Mouse (Mus musculus) kidney, postnatal 14 days (tissue): ENCODE measurements at regions not wholly inside any gene's neighbourhood (a gene's known extent, or its start where the extent isn't known, plus 50 kb on each side); places are given as distances from the start of the nearest gene placed in this dataset.
A peak's percentile ranks its signal among the peaks of the same experiment; 100 is the strongest.
"Not testable (repeated sequence)": the region's sequence is repeated elsewhere in the genome, so short reads cannot be mapped to it uniquely, and the experiment has no call there.

Experiments used
- DNase-seq: peaks from one replicate; pipeline ENCODE4 v3.0.0; 2022; ENCODE audit warnings: mixed read lengths

DNA sequence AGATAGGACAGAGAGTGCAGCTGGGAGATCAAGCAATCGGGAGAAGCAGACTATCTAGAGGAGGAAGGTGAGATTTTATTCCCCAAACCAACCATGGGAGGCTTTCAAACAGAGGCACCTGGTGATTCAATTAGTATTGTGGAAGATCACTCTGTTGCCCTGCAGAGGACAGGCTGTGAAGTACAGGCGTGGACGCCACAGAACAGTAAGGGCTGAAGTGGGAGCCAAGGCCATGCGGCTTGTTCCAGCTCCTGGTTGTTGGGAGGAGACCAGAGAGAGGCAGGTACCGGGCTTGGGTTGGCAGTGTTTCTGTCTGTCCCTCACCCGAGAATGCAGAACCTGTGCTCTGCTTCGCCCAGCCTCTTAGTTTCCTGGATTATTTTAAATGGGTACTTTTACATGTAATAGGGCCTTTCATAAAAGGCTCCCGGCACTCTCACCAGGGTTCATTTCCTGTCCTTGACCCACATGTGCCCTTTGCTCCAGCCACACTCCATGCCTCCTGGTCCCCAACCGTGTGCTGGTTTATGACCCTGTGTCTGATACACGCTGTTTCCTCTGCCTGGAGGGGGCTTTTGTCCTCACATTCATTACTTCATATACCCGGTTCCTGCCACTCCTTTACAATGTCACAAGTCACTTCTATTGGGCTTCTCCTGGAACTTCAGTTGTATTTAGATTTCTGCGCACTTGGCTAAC, 58.3 kb downstream of the Vcpkmt start:
- DNase-seq: no peak

DNA sequence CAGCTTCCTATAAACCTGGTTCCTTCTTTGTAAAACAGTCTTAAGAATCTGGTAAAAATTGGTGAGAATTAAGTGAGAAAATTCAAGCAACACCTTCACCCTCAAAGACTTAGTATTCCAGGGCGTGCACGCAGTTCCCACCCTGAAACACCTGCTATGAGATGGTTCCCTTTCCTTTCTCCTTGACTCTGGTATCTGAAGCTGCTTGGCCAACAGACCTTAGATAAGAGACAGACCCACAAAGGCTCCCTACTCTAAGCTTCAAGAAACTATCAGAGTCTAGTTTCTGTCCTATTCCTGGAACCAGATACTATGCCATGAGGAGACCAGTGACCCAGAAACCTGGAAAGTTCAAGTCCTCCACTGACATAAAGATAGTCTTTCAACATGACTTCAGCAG, 63.0 kb downstream of the Vcpkmt start:
- DNase-seq: no peak

DNA sequence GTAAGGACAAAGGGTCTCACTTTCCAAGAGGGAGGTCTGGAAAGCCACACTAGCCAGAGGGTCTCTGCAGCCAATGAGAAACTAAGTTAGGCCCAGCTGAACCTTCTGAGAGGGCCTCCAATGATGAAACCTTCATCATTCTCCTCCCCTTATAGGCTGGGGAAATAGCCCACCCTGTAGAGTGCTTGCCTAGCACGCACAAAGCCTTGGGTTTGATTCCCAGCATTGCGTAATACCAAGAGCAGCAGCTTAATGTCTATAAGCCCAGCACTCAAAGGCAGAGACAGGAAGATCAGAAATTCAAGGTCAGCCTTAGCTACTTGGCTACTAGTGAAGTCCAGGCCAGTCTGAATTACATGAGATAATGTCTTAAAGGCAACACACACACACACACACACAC, 63.8 kb downstream of the Vcpkmt start:
- DNase-seq: no peak

DNA sequence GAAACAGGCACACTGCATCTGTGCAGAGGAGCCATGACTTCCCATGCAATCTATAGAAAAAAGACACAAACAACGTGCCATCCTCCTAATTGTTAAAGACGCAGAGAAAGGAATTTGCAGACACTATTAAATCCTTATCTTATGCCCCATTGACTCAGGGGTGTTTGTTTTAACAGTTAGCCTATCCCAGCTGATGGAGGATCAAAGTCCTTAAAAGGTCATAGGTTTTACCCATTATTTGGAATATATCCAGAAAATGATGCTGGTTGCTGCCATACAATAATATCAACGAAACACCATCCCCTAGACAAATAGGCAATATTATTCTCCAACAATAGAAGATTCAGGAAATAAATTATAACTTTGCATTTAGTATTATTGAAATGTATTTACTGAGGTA, 65.2 kb downstream of the Vcpkmt start:
- DNase-seq: no peak

DNA sequence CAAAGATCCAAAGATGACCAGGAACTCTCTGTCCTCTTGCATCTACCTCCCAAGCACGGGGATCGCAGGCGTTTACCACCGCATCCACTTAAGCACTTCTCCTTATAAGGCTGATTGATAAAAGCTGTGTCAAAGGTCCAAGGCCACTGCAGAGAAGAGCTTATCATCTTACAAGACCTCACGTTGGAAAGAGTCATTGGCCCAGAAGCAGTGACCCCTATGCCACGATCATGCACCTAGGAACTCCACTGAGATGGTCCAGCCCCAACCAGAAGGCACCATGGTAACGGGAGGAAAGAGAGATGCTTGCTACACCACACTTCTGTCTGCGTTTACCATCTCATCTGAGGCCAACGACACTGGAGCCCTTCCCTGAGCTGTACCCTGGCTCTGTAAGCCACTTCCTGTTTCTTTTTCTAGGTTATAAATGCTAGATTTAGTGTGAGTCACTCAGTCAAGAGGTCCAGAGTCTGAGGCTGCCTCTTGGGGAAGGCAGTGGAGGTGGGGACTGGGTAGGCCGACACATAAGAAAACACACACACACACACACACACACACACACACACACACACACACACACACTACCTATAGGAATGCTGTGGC, 66.4 kb downstream of the Vcpkmt start:
- no peak for DNase-seq

DNA sequence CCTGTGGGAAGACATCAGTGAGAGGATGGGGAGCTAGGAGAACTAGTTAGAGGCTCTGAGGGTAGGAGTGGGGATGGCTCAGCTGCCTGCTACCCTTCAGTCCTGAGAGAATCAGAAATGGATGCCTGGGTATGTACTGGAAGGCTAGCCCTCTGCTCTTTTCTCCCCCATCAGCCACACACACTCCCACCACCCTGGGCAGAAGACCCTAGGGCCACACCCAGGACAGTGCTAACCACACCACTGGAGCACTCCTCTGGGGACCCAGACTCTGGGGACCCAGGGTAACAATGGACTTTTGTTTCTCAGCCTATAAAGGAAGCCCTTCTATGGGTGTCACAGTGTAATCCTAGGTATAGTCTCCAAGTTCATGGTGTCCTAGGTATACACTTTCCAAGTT, 67.0 kb downstream of the Vcpkmt start:
- no peak for DNase-seq

DNA sequence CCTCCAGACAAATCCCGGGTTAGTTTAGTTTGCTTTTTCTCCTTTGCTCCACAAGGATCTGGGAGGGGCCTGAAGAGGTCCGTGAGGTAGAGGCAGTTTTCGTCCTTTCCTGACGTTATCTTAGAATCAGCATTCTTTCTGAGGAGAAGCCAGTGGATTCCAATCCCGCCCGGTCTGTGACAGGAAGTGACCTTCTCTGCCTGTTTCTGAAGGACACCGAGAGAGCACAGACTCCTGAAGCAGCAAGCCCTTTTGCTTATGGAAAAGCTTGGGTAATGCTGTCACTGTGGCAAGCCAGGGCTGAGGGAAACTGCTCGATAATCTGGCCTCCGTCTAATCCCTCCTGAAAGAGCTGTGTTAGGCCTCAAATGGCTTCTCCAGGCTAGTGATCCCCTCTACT, 67.7 kb downstream of the Vcpkmt start:
- peak; percentile 41 for DNase-seq

DNA sequence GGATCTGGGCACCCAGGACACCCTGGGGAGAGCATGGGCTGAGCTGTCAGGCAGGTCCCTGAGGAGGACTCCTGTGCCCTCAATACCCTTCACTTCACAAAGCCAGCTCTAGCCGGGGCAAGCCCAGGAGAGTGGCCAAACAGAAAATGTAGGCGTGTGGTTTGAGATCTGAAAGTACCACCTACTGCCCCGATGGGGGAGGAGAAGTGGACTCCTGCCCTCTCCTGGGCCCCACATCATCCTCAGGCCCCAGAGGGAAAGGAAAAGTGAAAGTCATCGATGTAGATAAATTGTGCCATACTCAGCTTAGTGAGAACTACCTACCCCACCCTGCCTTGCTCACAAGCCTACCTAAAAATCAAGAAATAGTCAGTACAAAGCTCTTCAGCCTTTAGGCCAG, 69.7 kb downstream of the Vcpkmt start:
- peak; percentile 79 for DNase-seq

DNA sequence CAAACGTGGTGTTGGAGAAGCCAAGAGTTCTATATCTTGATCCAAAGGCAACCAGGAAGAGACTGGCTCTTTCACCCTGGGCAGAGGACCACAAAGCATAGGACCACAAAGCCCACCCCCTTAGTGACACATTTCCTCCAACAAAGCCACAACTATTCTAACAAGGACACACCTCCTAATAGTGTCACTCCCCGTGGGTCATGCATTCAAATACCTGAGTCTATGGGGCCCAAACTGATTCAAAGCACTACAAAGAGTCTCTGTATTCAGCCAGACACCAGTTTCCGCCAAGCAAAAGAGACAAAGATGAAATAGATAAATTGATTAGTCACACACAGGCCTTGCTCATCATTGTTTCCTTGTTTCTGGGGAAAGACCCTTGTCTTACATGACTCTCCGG, 72.1 kb downstream of the Vcpkmt start:
- no peak for DNase-seq

DNA sequence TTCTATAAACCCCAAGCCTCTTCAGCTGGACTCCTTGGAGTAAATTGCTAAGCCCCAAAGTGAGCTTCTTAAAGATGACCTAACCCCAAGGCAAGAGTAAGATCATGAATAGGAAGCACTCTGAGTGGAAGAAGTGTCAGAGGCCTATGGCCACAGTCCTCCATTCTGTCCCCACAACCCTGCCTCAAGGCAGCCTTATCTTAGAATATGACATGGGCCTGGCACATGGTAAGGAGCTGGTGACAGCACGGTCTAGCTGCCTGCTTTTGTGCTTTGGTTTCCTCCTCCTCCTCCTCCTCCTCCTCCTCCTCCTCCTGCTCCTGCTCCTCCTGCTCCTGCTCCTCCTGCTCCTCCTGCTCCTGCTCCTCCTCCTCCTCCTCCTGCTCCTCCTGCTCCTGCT, 73.6 kb downstream of the Vcpkmt start:
- DNase-seq: not testable (repeated sequence)

DNA sequence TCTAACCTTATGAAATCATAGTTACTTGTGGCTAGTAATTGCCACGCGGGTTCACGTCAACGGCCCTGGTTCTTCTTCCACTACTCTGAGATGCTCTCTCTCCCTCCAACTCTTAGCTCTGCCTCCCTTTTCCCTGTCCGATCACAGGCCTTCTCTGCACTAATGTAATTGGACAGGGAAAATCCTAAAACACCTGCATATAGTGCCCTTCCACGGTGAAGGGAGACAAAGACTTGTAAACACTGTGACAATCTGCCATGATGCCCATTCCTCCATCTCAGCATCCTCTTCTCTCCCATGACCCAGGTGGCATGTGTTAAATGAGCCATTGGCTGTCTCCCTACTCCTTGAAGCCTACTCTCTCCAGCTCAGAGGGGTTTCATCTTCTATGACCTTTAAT, 74.9 kb downstream of the Vcpkmt start:
- no peak for DNase-seq

DNA sequence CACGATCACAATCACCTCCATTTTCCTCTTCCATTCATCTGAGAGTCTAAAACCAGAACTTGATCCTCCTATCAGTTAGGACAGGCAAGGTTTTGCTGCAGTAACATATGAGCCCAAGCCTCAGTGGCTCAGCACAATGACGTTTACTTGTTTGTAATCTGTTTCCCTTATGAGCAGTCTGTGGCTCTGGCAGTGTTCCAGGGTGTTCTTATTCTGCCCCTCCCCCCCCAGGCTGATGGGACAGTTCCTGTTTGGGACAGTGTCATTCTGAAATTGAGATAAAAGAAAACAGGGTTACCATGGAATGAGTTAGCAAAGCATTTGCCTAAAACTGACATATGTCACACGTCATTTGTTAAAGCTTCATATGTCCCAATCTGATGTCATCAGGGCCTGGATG, 75.5 kb downstream of the Vcpkmt start:
- DNase-seq: no peak

DNA sequence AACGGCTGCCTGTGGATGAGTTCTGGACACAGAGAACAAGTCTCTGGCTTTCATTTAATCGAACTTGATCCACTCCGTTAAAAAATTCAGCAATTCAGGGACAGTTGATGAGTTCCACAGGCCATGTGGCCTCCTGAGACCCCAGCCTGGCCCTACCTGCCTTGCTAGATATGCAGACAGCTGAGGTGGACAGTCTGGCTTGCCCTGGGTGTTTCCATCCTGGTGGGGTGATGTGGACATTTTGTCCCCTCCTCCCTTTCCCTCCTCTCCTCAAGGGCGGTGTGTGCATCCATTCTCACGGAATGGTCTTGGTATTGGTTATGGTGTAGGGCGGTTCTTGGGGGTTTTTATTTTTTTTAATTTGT, 80.1 kb downstream of the Vcpkmt start:
- DNase-seq: no peak

DNA sequence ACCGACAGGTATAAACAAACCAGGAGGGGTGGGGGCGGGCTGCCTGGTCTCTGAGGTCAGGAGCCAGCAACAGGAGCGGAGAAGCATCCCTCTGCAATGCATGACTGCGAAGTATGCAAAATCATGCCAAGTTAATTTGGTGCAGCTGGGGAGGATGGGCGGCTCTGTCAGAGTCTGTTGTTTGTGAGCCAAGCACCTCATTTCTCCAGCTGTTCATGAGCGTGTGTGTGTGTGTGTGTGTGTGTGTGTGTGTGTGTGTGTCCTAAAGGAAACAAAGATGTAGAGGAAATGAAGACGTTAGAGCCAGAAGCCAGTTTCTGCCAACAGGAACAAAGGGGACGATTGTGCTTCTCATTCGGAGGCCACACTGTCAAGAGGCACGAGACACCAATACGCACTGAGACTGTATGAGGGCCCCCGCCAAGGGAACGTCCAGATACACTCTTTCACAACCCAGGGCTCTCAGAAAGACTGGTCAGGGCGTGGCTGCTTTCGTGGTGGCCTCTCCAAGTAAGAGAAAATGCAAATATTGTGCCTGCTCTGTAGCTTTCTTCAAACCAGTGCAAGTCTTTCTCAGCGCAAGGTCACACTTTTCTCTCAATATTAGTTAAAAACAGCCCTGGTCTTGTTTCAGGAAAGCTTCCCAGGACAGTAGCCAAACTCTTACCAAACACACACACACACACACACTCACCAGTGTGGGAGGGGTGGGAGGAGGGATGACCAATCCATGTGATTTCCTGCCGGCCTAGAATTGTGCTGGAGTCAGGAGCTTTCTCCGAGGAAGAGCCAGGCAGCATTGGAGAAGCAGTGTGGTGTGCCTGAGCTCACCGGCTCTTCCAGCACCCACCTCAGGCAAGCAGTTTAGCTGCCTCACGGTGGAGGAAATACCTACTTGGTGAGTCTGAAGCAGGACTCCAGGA, 80.8 kb downstream of the Vcpkmt start:
- DNase-seq: peak; percentile 89

DNA sequence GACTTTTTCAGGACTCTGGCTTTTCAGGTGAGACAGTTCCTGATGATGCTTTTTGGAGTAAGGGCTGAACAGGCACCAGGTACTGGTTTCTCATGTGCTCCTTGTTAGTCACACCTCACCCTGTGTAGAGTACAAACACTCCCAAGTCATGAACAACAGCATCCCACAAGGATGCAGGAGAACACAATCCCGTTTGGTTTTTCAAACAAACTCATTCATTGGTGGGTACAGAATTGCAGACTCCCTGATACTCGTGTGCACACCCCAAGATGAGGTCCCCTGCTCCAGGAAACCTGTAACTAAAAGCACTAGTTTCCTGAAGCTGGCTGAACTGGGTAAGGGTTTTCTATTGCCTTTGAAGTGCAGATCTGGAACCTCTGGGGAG, 81.5 kb downstream of the Vcpkmt start:
- DNase-seq: no peak

DNA sequence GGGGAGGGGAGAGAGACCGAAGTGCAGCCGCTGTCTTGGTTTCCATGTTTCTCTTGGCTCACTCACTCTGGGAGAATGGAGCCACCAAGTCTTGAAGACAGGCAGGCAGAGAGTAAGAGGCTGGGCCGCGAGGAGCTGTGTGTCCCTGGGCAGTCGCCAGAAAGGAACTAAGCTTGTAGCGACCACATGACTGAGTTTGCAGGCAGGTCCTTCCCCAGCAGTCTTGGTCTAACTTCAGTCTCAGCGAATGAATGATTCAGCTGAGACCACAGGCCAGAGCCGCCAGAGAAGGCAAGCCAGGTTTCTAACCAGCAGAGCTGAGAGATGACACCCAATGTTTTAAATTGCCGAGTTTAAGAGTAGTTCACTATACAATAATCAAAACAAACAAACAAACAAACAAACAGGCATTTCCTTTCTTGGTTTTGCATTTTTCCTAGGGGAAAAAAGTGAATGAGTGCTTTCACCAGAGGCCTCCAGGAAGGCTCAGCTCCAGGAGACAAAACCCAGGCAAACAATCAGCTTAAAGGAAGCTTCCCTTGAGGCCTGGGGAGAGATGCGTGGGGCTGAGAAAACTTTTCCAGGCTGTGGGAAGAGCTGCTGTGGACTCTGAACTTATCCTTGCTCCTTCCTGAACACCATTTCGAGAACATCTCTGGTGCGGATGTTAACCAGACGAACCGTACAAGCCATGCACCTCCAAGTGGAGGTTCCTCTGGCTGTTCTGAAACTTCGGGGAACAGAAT, 82.1 kb downstream of the Vcpkmt start:
- DNase-seq: peak; percentile 69

DNA sequence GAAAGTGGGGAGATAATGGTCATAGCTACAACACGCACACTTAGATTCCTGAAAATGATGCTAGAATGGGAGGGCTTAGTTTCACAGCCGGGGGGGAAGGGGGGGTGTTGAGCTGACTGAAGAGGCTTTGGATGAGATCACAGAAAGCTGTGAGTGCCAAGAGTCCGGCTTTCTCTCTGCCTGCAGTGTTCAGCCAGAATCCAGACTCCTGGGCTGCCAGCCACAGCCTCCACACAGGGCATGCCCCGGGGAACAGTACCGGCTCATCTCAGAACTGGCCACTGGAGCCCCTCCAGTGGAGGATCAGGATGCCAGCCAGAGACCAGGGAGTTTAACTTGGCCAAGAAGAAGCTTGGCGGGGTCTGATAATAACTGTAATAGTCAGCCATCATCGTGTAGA, 85.7 kb downstream of the Vcpkmt start:
- peak; percentile 43 for DNase-seq

DNA sequence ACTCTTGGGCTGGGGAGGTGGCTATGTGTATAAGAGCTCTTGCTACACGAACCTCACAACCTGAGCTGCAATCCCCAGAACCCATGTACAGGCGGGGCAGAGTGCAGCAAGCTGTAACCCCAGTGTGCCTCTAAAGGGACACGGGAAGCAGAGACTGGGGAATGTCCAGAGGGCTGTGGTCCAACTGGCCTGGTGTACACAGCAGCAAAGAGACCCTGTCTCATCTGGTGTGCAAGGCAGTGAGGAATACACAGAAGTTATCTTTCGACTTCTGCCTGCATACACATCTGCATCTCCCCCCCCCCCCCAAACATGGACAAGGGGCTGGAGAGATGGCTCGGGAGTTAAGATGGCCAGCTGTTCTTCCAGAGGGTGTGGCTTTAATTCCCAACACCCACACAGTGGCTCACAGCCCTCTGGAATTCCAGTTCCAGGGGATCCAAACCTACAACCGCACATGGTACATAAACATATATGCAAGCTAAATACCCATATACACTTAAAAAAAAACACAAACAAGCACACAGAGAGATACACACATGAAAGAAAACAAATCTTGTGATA, 86.4 kb downstream of the Vcpkmt start:
- no peak for DNase-seq

DNA sequence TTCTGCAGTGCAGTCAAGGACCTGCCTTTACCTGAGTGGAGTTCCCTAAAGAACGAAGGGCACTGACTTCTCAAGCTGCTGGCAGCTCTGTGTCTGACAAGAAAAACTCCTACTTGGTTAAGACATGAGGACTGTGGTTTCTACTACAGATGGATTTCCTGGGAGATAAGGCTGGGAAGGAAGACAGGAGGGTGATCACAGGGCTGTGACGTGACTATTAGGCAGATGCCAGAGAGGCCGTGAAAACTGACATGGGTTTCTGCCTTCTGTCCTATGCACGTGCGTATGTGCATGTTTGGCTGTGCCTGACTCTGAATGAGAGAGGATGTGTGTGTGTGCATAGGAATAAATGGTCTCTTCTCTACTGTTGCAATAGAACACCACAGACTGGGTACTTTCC, 87.1 kb downstream of the Vcpkmt start:
- no peak for DNase-seq

DNA sequence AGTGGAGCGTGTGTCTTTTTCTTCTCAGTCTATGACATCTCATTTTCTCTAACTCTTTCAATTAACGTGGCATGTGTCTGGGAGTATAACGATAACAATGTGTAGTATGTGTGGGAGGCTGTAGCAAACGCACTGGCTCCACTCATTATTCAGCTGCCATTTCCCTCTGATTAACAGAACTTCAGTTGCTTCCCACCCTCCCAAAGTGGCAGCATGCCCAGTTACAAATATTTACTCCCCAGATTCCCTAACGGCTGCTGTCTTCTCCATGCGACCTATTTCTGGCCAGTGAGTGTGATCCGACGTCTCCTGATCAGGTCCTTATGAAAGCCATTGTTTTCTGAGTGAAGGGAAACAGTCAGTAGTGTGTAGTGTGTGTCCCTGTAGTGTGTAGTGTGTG, 88.2 kb downstream of the Vcpkmt start:
- no peak for DNase-seq

DNA sequence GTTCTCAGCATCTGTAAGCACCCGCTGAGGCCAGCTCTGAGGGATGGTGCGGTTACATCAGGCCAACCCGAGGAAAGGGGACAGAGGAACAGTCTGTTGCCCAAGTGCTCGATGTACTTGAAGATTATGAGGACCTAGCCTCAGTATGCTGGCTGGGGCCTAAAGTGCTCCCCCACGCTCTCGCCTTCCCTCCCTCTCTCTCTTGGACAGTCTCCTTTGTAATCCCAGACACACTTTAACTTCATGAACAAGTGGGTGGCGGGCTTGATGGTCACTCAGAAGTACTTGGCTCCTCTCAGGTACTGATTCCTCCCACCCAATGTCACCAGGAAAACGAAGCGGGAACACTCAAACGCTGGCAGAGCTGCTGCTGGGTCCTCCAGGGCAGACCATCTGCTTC, 93.1 kb downstream of the Vcpkmt start:
- no peak for DNase-seq

DNA sequence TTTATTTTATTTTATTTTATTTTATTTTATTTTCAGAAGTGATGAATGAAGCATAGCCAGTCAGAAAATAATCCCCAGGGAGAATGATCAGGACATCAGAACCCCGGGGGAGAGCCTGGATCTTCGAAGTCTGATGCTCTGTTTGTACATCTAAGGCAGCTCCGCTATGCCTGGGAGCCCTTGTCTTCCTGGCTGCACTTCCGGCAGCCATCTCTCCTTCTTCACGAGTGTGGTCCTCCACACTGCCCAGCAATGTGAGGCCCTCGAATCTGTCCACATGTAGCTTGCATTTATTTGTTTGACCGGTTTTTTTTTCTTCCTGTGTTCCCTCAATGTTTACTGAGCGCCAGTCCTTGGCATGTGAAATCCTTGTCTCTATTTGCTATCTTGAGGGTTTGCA, 95.9 kb downstream of the Vcpkmt start:
- DNase-seq: no peak
